Mouse (Mus musculus): Measurements from ENCODE around the gene Letmd1. TPM values are rescaled to one million over a fixed set of nuclear protein-coding genes. Genes with fewer than 3 reads are reported as not detected.
"Not testable (repeated sequence)": the region's sequence is repeated elsewhere in the genome, so short reads cannot be mapped to it uniquely, and the experiment has no call there.

Gene Letmd1
- polyA plus RNA-seq, 1 experiment, result 9.5 TPM

DNA sequence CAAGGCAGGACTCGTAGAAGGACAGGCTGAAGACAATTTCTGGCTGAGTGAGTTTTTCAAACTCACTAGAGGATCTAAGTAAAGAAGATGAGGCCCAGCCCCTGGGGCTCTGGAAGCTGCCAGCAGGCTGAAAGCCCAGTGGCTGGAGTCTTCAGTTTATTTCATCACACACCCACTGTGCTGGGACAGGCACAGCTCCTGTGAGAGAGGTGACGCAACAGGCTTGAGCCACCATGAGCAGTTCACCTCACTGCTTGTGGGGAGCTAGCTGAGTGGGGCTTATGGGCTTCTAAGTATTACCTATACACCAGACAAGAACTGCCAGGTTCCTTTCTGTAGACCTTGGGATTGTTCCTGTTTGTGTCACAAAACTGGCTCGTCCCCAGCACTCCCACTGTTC is 16.8 kb downstream of the Letmd1 start:
- H3K27me3 ChIP-seq (ENCODE audit: control insufficient read depth, insufficient read depth, low read length, poor library complexity, severe bottlenecking), result no peaks in the 10 kb centered on the region
- H3K27ac ChIP-seq (ENCODE audit: insufficient read depth, low read length), result no peak overlapping the region
- TF ChIP-seq CTCF (IDR thresholded peaks at IDR 0.05; ENCODE audit: low read depth, low read length) (no peak), EP300 (IDR thresholded peaks at IDR 0.05; ENCODE audit: insufficient read depth, low read depth, low read length) (no peak), POLR2A (IDR thresholded peaks at IDR 0.05; ENCODE audit: insufficient read depth, low read length) (no peak)
- H3K36me3 ChIP-seq (ENCODE audit: control insufficient read depth, insufficient read depth, low read length, poor library complexity, severe bottlenecking), result no peaks in the 10 kb centered on the region; the same call in 1 of the 2 replicates
- no peak overlapping the region for H3K9ac ChIP-seq (ENCODE audit: low read depth, poor library complexity, severe bottlenecking)
- H3K9me3 ChIP-seq (replicated peaks; ENCODE audit: control insufficient read depth, insufficient read depth, low read length, poor library complexity, severe bottlenecking), result no peaks in the 10 kb centered on the region
- no peak overlapping the region for H3K4me3 ChIP-seq (ENCODE audit: low read depth, low read length)
- no peaks in the 10 kb centered on the region for H3K4me1 ChIP-seq (ENCODE audit: control insufficient read depth, insufficient read depth, low read length)

DNA sequence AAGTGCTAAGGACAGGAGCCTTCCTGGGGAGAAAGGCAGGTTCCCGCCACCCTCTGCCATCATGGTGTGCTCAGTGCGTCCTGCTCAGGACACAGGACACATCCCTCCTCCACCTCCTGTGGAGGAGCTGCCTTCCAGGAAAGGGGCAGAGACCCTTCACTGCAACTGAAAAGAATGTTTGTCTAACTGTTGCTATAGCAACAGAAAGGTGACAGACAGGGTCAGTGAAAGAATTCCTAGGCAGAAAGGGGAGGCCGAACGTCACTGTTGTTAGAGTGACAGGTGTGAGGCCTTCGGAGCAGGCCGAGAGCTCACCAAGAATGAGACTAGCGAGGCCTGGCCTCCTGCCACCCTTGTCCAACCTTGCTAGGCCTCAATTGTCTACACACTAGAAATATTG is 17.6 kb downstream of the Letmd1 start:
- TF ChIP-seq EP300 (IDR thresholded peaks at IDR 0.05; ENCODE audit: insufficient read depth, low read depth, low read length) (no peak), CTCF (IDR thresholded peaks at IDR 0.05; ENCODE audit: low read depth, low read length) (no peak), POLR2A (IDR thresholded peaks at IDR 0.05; ENCODE audit: insufficient read depth, low read length) (no peak)
- H3K4me3 ChIP-seq (ENCODE audit: low read depth, low read length), result no peak overlapping the region
- no peaks in the 10 kb centered on the region for H3K9me3 ChIP-seq (replicated peaks; ENCODE audit: control insufficient read depth, insufficient read depth, low read length, poor library complexity, severe bottlenecking)
- no peaks in the 10 kb centered on the region; the same call in 1 of the 2 replicates for H3K36me3 ChIP-seq (ENCODE audit: control insufficient read depth, insufficient read depth, low read length, poor library complexity, severe bottlenecking)
- H3K4me1 ChIP-seq (ENCODE audit: control insufficient read depth, insufficient read depth, low read length), result no peaks in the 10 kb centered on the region
- H3K27me3 ChIP-seq (ENCODE audit: control insufficient read depth, insufficient read depth, low read length, poor library complexity, severe bottlenecking), result no peaks in the 10 kb centered on the region
- H3K27ac ChIP-seq (ENCODE audit: insufficient read depth, low read length), result no peak overlapping the region
- H3K9ac ChIP-seq (ENCODE audit: low read depth, poor library complexity, severe bottlenecking), result no peak overlapping the region

GRCm38 (mm10) chr15:100487050-100487449 is 18.2 kb downstream of the Letmd1 start:
- Histone ChIP-seq H3K4me3 (ENCODE audit: low read depth, low read length) (no peak overlapping the region), H3K9ac (ENCODE audit: low read depth, poor library complexity, severe bottlenecking) (no peak overlapping the region), H3K9me3 (replicated peaks; ENCODE audit: control insufficient read depth, insufficient read depth, low read length, poor library complexity, severe bottlenecking) (no peaks in the 10 kb centered on the region), H3K36me3 (ENCODE audit: control insufficient read depth, insufficient read depth, low read length, poor library complexity, severe bottlenecking) (no peaks in the 10 kb centered on the region; the same call in 1 of the 2 replicates), H3K27me3 (ENCODE audit: control insufficient read depth, insufficient read depth, low read length, poor library complexity, severe bottlenecking) (no peaks in the 10 kb centered on the region), H3K4me1 (ENCODE audit: control insufficient read depth, insufficient read depth, low read length) (no peaks in the 10 kb centered on the region), H3K27ac (ENCODE audit: insufficient read depth, low read length) (no peak overlapping the region)
- no peak for TF ChIP-seq CTCF (IDR thresholded peaks at IDR 0.05; ENCODE audit: low read depth, low read length)
- TF ChIP-seq EP300 (IDR thresholded peaks at IDR 0.05; ENCODE audit: insufficient read depth, low read depth, low read length), result no peak
- no peak for TF ChIP-seq POLR2A (IDR thresholded peaks at IDR 0.05; ENCODE audit: insufficient read depth, low read length)

GRCm38 (mm10) chr15:100488297-100488696 is 19.5 kb downstream of the Letmd1 start:
- not testable (repeated sequence) for H3K27ac ChIP-seq (ENCODE audit: insufficient read depth, low read length); H3K36me3 ChIP-seq (ENCODE audit: control insufficient read depth, insufficient read depth, low read length, poor library complexity, severe bottlenecking); H3K9me3 ChIP-seq (replicated peaks; ENCODE audit: control insufficient read depth, insufficient read depth, low read length, poor library complexity, severe bottlenecking); H3K4me3 ChIP-seq (ENCODE audit: low read depth, low read length); H3K9ac ChIP-seq (ENCODE audit: low read depth, poor library complexity, severe bottlenecking); H3K27me3 ChIP-seq (ENCODE audit: control insufficient read depth, insufficient read depth, low read length, poor library complexity, severe bottlenecking); H3K4me1 ChIP-seq (ENCODE audit: control insufficient read depth, insufficient read depth, low read length)

DNA sequence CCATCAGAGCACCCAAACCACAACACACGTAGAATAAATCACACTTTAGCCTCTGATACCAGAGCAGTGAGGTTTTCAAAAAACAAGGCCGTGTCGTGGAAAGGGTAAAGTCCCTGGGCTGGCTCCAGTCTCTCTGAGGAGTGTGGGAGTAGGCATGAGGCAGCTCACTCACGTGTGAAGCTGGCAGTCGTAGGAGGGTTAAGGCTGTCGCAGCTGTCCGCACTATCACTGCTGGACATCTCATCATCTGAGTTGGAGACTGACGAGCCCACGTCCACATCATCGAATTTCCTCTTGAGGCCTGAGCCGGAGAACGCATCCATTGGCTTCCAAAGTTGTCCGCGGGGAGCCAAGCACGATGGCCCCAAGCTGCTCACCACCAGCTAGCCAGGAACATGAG is 20.4 kb downstream of the Letmd1 start:
- Histone ChIP-seq H3K27me3 (ENCODE audit: control insufficient read depth, insufficient read depth, low read length, poor library complexity, severe bottlenecking) (no peaks in the 10 kb centered on the region), H3K36me3 (ENCODE audit: control insufficient read depth, insufficient read depth, low read length, poor library complexity, severe bottlenecking) (no peaks in the 10 kb centered on the region), H3K27ac (ENCODE audit: insufficient read depth, low read length) (no peak overlapping the region), H3K9ac (ENCODE audit: low read depth, poor library complexity, severe bottlenecking) (no peak overlapping the region), H3K4me3 (ENCODE audit: low read depth, low read length) (no peak overlapping the region), H3K9me3 (replicated peaks; ENCODE audit: control insufficient read depth, insufficient read depth, low read length, poor library complexity, severe bottlenecking) (no peaks in the 10 kb centered on the region), H3K4me1 (ENCODE audit: control insufficient read depth, insufficient read depth, low read length) (no peaks in the 10 kb centered on the region)
- TF ChIP-seq EP300 (IDR thresholded peaks at IDR 0.05; ENCODE audit: insufficient read depth, low read depth, low read length), result no peak
- no peak for TF ChIP-seq CTCF (IDR thresholded peaks at IDR 0.05; ENCODE audit: low read depth, low read length)
- no peak for TF ChIP-seq POLR2A (IDR thresholded peaks at IDR 0.05; ENCODE audit: insufficient read depth, low read length)

- TF ChIP-seq POLR2A (IDR thresholded peaks at IDR 0.05; ENCODE audit: insufficient read depth, low read length) (no peak), CTCF (IDR thresholded peaks at IDR 0.05; ENCODE audit: low read depth, low read length) (no peak), EP300 (IDR thresholded peaks at IDR 0.05; ENCODE audit: insufficient read depth, low read depth, low read length) (no peak)
- no peak overlapping the region for H3K27ac ChIP-seq (ENCODE audit: insufficient read depth, low read length)
- no peaks in the 10 kb centered on the region for H3K27me3 ChIP-seq (ENCODE audit: control insufficient read depth, insufficient read depth, low read length, poor library complexity, severe bottlenecking)
- H3K4me1 ChIP-seq (ENCODE audit: control insufficient read depth, insufficient read depth, low read length), result no peaks in the 10 kb centered on the region
- no peaks in the 10 kb centered on the region for H3K9me3 ChIP-seq (replicated peaks; ENCODE audit: control insufficient read depth, insufficient read depth, low read length, poor library complexity, severe bottlenecking)
- no peak overlapping the region for H3K4me3 ChIP-seq (ENCODE audit: low read depth, low read length)
- H3K9ac ChIP-seq (ENCODE audit: low read depth, poor library complexity, severe bottlenecking), result no peak overlapping the region
- no peaks in the 10 kb centered on the region for H3K36me3 ChIP-seq (ENCODE audit: control insufficient read depth, insufficient read depth, low read length, poor library complexity, severe bottlenecking)
Observed at GRCm38 (mm10) chr15:100491966-100492365, 23.1 kb downstream of the Letmd1 start.

Data from ES-Bruce4 (cell line).